ENCODE assay signal across 26 mouse cellular contexts in the genomic region with DNA sequence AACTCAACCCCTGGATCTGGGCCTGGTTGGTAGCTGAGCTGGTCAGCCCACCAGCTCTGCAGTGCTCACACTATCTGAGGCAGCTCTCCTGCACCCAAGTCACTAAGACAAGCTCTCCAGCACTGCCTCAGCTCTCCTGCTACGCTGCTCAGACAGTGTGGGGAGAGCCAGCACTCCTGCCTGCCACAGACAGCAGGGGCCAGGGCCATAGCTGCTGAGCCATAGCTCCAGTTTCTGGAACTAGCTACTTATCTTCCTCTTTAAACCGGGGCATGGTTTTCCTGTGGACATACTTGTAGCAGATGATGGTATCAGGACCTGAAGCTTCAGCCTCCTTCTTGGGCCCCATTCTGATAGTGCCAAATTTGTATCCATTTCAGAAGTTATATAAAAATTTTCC.
A peak's percentile ranks its signal among the peaks of the same experiment; 100 is the strongest.
DNase-seq lines count a peak whose midpoint lies in the region; ATAC-seq lines count a peak whose summit lies in the region.
"Had no signal": no experiment of that assay in that cellular context is flagged by ENCODE, and none has a peak within 500 bp of the region (broad histone marks: within the 10 kb centered on the region; RNA-seq: fewer than 3 reads in every experiment).

No protein-coding gene starts in this region.

- ATAC-seq in hindbrain, embryonic 13.5 days (ENCODE audit: low FRiP score) = 0 out of 2 replicates have a peak, but pooled peaks have one; percentile 41
- no peak for ATAC-seq in hindbrain, embryonic 12.5 days (ENCODE audit: low FRiP score)
- peak; percentile 14; the same call in 1 of the 2 replicates for ATAC-seq in granulocyte monocyte progenitor cell, adult 5-6 weeks (replicated peaks; ENCODE audit: poor library complexity, severe bottlenecking)
- ATAC-seq in megakaryocyte-erythroid progenitor cell, adult 5-6 weeks (replicated peaks; ENCODE audit: low FRiP score, low TSS enrichment, poor library complexity, severe bottlenecking) = 0 out of 2 replicates have a peak, but pooled peaks have one; percentile 46
- ATAC-seq: forebrain, embryonic 15.5 days; intestine, embryonic 15.5 days had no signal

- H3K4me1 ChIP-seq in hindbrain, embryonic 13.5 days (replicated peaks) = peaks cover 4% of the 10 kb centered on the region
- no peaks in the 10 kb centered on the region for H3K4me1 ChIP-seq in hindbrain, embryonic 12.5 days
- H3K4me1 ChIP-seq: embryonic facial prominence, embryonic 13.5 days; forebrain, embryonic 12.5 days; forebrain, embryonic 15.5 days; hindbrain, embryonic 15.5 days; intestine, embryonic 15.5 days had no signal

- WGBS in hindbrain, embryonic 13.5 days = 84% methylated on average over 2 of the region's 2 CpGs
- WGBS in hindbrain, embryonic 12.5 days = 81% methylated on average over 2 of the region's 2 CpGs

- H3K36me3 ChIP-seq in hindbrain, embryonic 13.5 days = no peaks in the 10 kb centered on the region
- no peaks in the 10 kb centered on the region for H3K36me3 ChIP-seq in hindbrain, embryonic 12.5 days
- H3K36me3 ChIP-seq: embryonic facial prominence, embryonic 10.5 days; embryonic facial prominence, embryonic 13.5 days; forebrain, embryonic 12.5 days; forebrain, embryonic 15.5 days; G1E; hindbrain, embryonic 10.5 days; hindbrain, embryonic 15.5 days; intestine, embryonic 15.5 days had no signal

- H3K9ac ChIP-seq in hindbrain, embryonic 13.5 days = no peak overlapping the region
- H3K9ac ChIP-seq in hindbrain, embryonic 12.5 days = no peak overlapping the region
- H3K9ac ChIP-seq: embryonic facial prominence, embryonic 13.5 days; forebrain, embryonic 12.5 days; forebrain, embryonic 15.5 days; hindbrain, embryonic 15.5 days; intestine, embryonic 15.5 days had no signal

- no peak overlapping the region for H3K4me3 ChIP-seq in hindbrain, embryonic 13.5 days
- H3K4me3 ChIP-seq in hindbrain, embryonic 12.5 days = no peak overlapping the region
- H3K4me3 ChIP-seq: embryonic facial prominence, embryonic 10.5 days; embryonic facial prominence, embryonic 13.5 days; erythroblast, embryonic 14.5 days; forebrain, embryonic 12.5 days; forebrain, embryonic 15.5 days; hindbrain, embryonic 10.5 days; hindbrain, embryonic 15.5 days; intestine, embryonic 15.5 days had no signal

- no peak overlapping the region for H3K27ac ChIP-seq in hindbrain, embryonic 13.5 days
- no peak overlapping the region for H3K27ac ChIP-seq in hindbrain, embryonic 12.5 days
- H3K27ac ChIP-seq: embryonic facial prominence, embryonic 10.5 days; embryonic facial prominence, embryonic 13.5 days; forebrain, embryonic 12.5 days; forebrain, embryonic 15.5 days; hindbrain, embryonic 10.5 days; hindbrain, embryonic 15.5 days; intestine, embryonic 15.5 days had no signal

- no peak overlapping the region for H3K4me2 ChIP-seq in hindbrain, embryonic 13.5 days
- H3K4me2 ChIP-seq in hindbrain, embryonic 12.5 days (replicated peaks) = no peak overlapping the region
- H3K4me2 ChIP-seq: embryonic facial prominence, embryonic 13.5 days; forebrain, embryonic 12.5 days; forebrain, embryonic 15.5 days; heart, embryonic 11.5 days; hindbrain, embryonic 15.5 days; intestine, embryonic 15.5 days had no signal

- peak; percentile 28 for DNase-seq in 416B (ENCODE audit: low read depth)
- DNase-seq in embryo, embryonic 11 days = no peak
- DNase-seq in urinary bladder, postnatal 10 days (ENCODE audit: low spot score) = no peak
- DNase-seq in ovary, postnatal 36 days (ENCODE audit: low spot score) = no peak
- DNase-seq: adrenal gland, adult 2 months; B cell, adult 2 months; cerebellum, adult 11-12 months; cerebellum, adult 8-10 months; cerebellum, postnatal 36 days; gastrocnemius, postnatal 10 days; gastrocnemius, postnatal 36 days had no signal

- H3K9me3 ChIP-seq in hindbrain, embryonic 13.5 days = no peaks in the 10 kb centered on the region
- 0 out of 2 replicates have a peak, but pooled peaks cover 6% of the 10 kb centered on the region for H3K9me3 ChIP-seq in hindbrain, embryonic 12.5 days (replicated peaks)
- H3K9me3 ChIP-seq: forebrain, embryonic 15.5 days; G1E; hindbrain, embryonic 15.5 days; intestine, embryonic 15.5 days had no signal

- 0 out of 2 replicates have a peak, but pooled peaks cover 3% of the 10 kb centered on the region for H3K27me3 ChIP-seq in hindbrain, embryonic 13.5 days
- H3K27me3 ChIP-seq in hindbrain, embryonic 12.5 days = no peaks in the 10 kb centered on the region
- H3K27me3 ChIP-seq: CH12.LX; embryonic facial prominence, embryonic 13.5 days; forebrain, embryonic 12.5 days; forebrain, embryonic 15.5 days; hindbrain, embryonic 15.5 days; intestine, embryonic 15.5 days had no signal
